Mouse (Mus musculus) effector memory CD4-positive, alpha-beta T cell, adult 5 months (primary cell): ENCODE results near the gene Cdh16. TPM values are rescaled to one million over a fixed set of nuclear protein-coding genes. Genes with fewer than 3 reads are reported as not detected.

ENCODE experiments used
- polyA plus RNA-seq: library from polyadenylated mRNA; unstranded; fragments of 100-300 nt; shearing (Covaris generic); gene quantifications from one replicate; pipeline ENCODE4 v1.2.1, GENCODE M21; 2017

Cdh16 gene
- not detected for polyA plus RNA-seq

DNA sequence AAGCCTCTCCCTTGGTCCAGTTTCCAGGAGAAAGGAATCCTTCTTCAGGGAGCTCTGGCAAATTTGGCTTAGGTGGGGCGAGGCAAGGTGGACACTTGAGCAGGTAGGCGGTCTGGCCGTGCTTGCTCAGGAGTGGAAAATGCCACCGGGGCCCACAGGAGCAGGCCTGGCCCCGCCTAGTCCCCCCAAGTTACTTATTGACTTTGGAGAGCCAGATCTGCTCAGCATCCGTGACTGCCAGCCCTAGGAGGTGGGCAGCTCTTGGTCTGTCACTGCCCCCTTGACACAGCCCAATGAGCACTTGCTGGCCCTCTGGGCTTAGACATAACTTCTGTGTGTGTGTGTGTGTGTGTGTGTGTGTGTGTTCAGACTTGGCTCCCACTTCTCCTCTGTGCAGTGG, at the start of gene Cdh16:
Gene Cdh16 (minus strand): TSS at position 236 of the 400 bp plus-strand sequence.

DNA sequence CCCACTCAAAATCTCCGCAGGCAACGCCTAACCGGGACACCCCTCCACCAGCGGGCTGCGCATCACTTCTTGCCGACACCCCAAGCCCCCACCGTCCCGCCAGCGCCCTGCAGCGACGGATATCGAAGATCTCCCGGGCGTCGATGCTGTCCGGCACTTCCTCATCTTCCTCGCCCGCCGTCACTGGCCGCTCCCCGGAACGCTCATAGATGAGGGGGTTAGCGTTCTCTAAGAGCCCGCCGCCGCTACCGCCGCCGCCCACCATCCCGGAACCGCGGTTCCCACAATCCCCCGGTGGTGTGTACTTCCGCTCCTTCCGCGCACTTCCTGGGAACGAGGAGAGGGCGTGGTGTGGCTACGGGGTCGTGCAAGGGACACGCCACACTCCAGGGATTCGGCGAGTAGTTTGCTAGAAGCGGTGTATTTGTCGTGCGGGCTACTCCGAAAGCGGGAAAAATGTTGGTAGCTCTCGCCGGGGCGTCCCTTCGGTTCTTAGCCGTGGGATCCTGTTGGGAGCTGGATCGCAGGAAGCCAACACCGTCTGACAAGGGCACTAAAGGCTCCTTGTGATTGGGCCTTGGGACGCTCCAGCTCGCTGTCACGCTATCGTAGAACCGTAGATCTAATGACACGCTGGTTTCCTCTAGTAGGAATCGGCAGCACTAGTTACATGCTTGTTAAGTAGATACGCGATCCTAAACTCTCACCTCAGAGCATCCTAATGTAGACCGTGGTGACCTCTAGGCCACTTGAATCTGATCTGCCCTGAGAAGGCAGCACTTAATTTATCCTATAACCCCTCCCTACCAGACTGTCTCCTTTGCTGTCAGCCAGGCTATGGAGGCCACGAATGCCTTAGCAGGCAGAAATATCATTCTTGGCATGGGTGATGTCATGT, 17.5 kb upstream of the Cdh16 start, which contains the start of gene Ciao2b:
Gene Ciao2b (minus strand): TSS at position 540 of the 898 bp plus-strand sequence.

GRCm38 (mm10) chr8:104630981-104631663, 6.9 kb upstream of the Cdh16 start, which contains the start of gene Rrad:
TSS of gene Rrad (minus strand) at chr8:104631327.

GRCm38 (mm10) chr8:104591133-104591834, 32.9 kb downstream of the Cdh16 start, which contains the start of gene Pdp2:
TSS of gene Pdp2 (plus strand) at chr8:104591451.

Other genes starting within 250 kb of the Cdh16 start
- 1.3 TPM for gene Cmtm4, start 228.6 kb downstream of the Cdh16 start, polyA plus RNA-seq
- 39.5 TPM for gene Dync1li2, start 181.3 kb downstream of the Cdh16 start, polyA plus RNA-seq
- gene Terb1, start 114.5 kb downstream of the Cdh16 start, polyA plus RNA-seq = not detected
- 71.6 TPM for gene Nae1, start 89.8 kb downstream of the Cdh16 start, polyA plus RNA-seq
- 2.9 TPM for gene Car7, start 89.7 kb downstream of the Cdh16 start, polyA plus RNA-seq
- 3.9 TPM for gene Pdp2, start 32.9 kb downstream of the Cdh16 start, polyA plus RNA-seq
- 236 TPM for gene Rrad, start 6.9 kb upstream of the Cdh16 start, polyA plus RNA-seq
- 140 TPM for gene Ciao2b, start 17.6 kb upstream of the Cdh16 start, polyA plus RNA-seq
- gene Ces2a, start 109.6 kb upstream of the Cdh16 start, polyA plus RNA-seq = not detected
- gene Ces2b, start 207.2 kb upstream of the Cdh16 start, polyA plus RNA-seq = not detected
- gene Ces2c, start 222.7 kb upstream of the Cdh16 start, polyA plus RNA-seq = 22.0 TPM